Mouse (Mus musculus) neural tube, embryonic 12.5 days (tissue): ENCODE data around the gene Marc1. TPM values are rescaled to one million over a fixed set of nuclear protein-coding genes. Genes with fewer than 3 reads are reported as not detected.

Experiments used
- ATAC-seq: fragments of 200-750 bp; cut with Nextera tagmentation; 2 replicates; pipeline ENCODE4 v1.8.0; 2017; ENCODE audit warnings: low read depth, mild to moderate bottlenecking, moderate TSS enrichment, moderate library complexity; ENCODE audit not compliant: low FRiP score
- H3K27ac ChIP-seq: fragments of 300-500 bp; sonication (generic); 2 replicates; pipeline ENCODE4 v1.5.1; 2016
- H3K27me3 ChIP-seq: fragments of 300-500 bp; sonication (generic); replicated peaks from 2 replicates; pipeline ENCODE4 v1.6.1; 2016; ENCODE audit warnings: mild to moderate bottlenecking
- H3K36me3 ChIP-seq: fragments of 300-500 bp; sonication (generic); 2 replicates; pipeline ENCODE4 v1.6.1; 2016; ENCODE audit warnings: mild to moderate bottlenecking
- H3K4me1 ChIP-seq: fragments of 300-500 bp; sonication (generic); 2 replicates; pipeline ENCODE4 v1.6.1; 2016
- H3K4me2 ChIP-seq: fragments of 300-500 bp; sonication (generic); replicated peaks from 2 replicates; pipeline ENCODE4 v1.6.1; 2016; ENCODE audit warnings: mild to moderate bottlenecking
- H3K4me3 ChIP-seq: fragments of 300-500 bp; sonication (generic); 2 replicates; pipeline ENCODE4 v1.5.1; 2016
- H3K9ac ChIP-seq: fragments of 300-500 bp; sonication (generic); 2 replicates; pipeline ENCODE4 v1.6.1; 2016; ENCODE audit warnings: mild to moderate bottlenecking
- H3K9me3 ChIP-seq: fragments of 300-500 bp; sonication (generic); 2 replicates; pipeline ENCODE4 v1.6.1; 2016; ENCODE audit warnings: mild to moderate bottlenecking
- whole genome bisulfite sequencing: fragments of 180-500 bp; shearing (Covaris S2); methylation state at CpG from one replicate; pipeline ENCODE4 v1.1.7; 2016; 5-methylcytosine and 5-hydroxymethylcytosine counted together
- polyA plus RNA-seq: library from polyadenylated mRNA; unstranded; fragments of >200 nt; fragmentation: Nextera tagmentation; extraction: Ambion mirVana; gene quantifications from 2 replicates; pipeline ENCODE4 v1.2.1, GENCODE M21; 2016

The Marc1 gene
- polyA plus RNA-seq, 1 experiment from 2014 or later: 0.25 TPM

- peak overlapping the region; percentile 89 for H3K4me2 ChIP-seq
- H3K36me3 ChIP-seq: no peaks in the 10 kb centered on the region; the same call in 1 of the 2 replicates
- peaks cover 15% of the 10 kb centered on the region; the same call in 1 of the 2 replicates for H3K27me3 ChIP-seq
- peak overlapping the region; percentile 74 for H3K4me3 ChIP-seq
- ATAC-seq: peak; percentile 92
- H3K4me1 ChIP-seq: peaks cover 18% of the 10 kb centered on the region
- H3K9ac ChIP-seq: peak overlapping the region; percentile 76
- under 1% methylated on average over 67 of the region's 67 CpGs for WGBS
- no peaks in the 10 kb centered on the region for H3K9me3 ChIP-seq
- H3K27ac ChIP-seq: no peak overlapping the region
Measured at GRCm38 (mm10) chr1:184845111-184846071, 34.3 kb upstream of the Marc1 start.

GRCm38 (mm10) chr1:184844326-184845066 lies 33.4 kb upstream of the Marc1 start:
- WGBS: 21% methylated on average over 15 of the region's 15 CpGs
- Histone ChIP-seq H3K27me3 (peaks cover 15% of the 10 kb centered on the region; the same call in 1 of the 2 replicates), H3K4me3 (peak overlapping the region; percentile 74), H3K27ac (no peak overlapping the region), H3K4me1 (peaks cover 18% of the 10 kb centered on the region), H3K36me3 (peaks cover 3% of the 10 kb centered on the region; the same call in 1 of the 2 replicates), H3K4me2 (peak overlapping the region; percentile 89), H3K9ac (peak overlapping the region; percentile 76), H3K9me3 (no peaks in the 10 kb centered on the region)
- no peak for ATAC-seq

GRCm38 (mm10) chr1:184837649-184838048 lies 26.5 kb upstream of the Marc1 start:
- peaks cover 10% of the 10 kb centered on the region; the same call in 1 of the 2 replicates for H3K36me3 ChIP-seq
- no peaks in the 10 kb centered on the region for H3K9me3 ChIP-seq
- no peak for ATAC-seq
- peaks cover 7% of the 10 kb centered on the region; the same call in 1 of the 2 replicates for H3K4me1 ChIP-seq
- no peak overlapping the region for H3K9ac ChIP-seq
- no peak overlapping the region for H3K4me2 ChIP-seq
- 87% methylated on average over 4 of the region's 4 CpGs for WGBS
- no peaks in the 10 kb centered on the region for H3K27me3 ChIP-seq
- H3K27ac ChIP-seq: no peak overlapping the region
- no peak overlapping the region for H3K4me3 ChIP-seq

GRCm38 (mm10) chr1:184836350-184836749 lies 25.2 kb upstream of the Marc1 start:
- Histone ChIP-seq H3K27ac (no peak overlapping the region), H3K4me2 (no peak overlapping the region), H3K36me3 (peaks cover 20% of the 10 kb centered on the region; the same call in 1 of the 2 replicates), H3K9me3 (no peaks in the 10 kb centered on the region), H3K4me3 (no peak overlapping the region), H3K27me3 (no peaks in the 10 kb centered on the region), H3K9ac (no peak overlapping the region), H3K4me1 (peaks cover 1% of the 10 kb centered on the region; the same call in 1 of the 2 replicates)
- WGBS: 74% methylated on average over 5 of the region's 5 CpGs
- ATAC-seq: no peak

GRCm38 (mm10) chr1:184833499-184833898 lies 22.4 kb upstream of the Marc1 start:
- Histone ChIP-seq H3K9ac (no peak overlapping the region), H3K27me3 (no peaks in the 10 kb centered on the region), H3K4me3 (no peak overlapping the region), H3K4me2 (no peak overlapping the region), H3K36me3 (peaks cover 32% of the 10 kb centered on the region), H3K27ac (no peak overlapping the region), H3K4me1 (no peaks in the 10 kb centered on the region), H3K9me3 (no peaks in the 10 kb centered on the region)
- WGBS: 87% methylated on average over 7 of the region's 7 CpGs
- no peak for ATAC-seq

- Histone ChIP-seq H3K9me3 (no peaks in the 10 kb centered on the region), H3K36me3 (peaks cover 32% of the 10 kb centered on the region), H3K27ac (no peak overlapping the region), H3K27me3 (no peaks in the 10 kb centered on the region), H3K4me2 (no peak overlapping the region), H3K4me1 (no peaks in the 10 kb centered on the region; the same call in 1 of the 2 replicates), H3K4me3 (no peak overlapping the region), H3K9ac (no peak overlapping the region)
- ATAC-seq: no peak
- WGBS: 85% methylated on average over 10 of the region's 10 CpGs
Measured at GRCm38 (mm10) chr1:184832211-184832610, 21.1 kb upstream of the Marc1 start.

GRCm38 (mm10) chr1:184829897-184830296 lies 18.8 kb upstream of the Marc1 start:
- Histone ChIP-seq H3K9ac (no peak overlapping the region), H3K9me3 (no peaks in the 10 kb centered on the region), H3K4me3 (no peak overlapping the region), H3K27ac (no peak overlapping the region), H3K27me3 (no peaks in the 10 kb centered on the region), H3K4me2 (no peak overlapping the region), H3K4me1 (no peaks in the 10 kb centered on the region; the same call in 1 of the 2 replicates), H3K36me3 (peaks cover 32% of the 10 kb centered on the region)
- ATAC-seq: no peak
- WGBS: 86% methylated on average over 8 of the region's 8 CpGs

GRCm38 (mm10) chr1:184827175-184827701 lies 16.1 kb upstream of the Marc1 start:
- WGBS: 34% methylated on average over 23 of the region's 23 CpGs
- ATAC-seq: no peak
- no peaks in the 10 kb centered on the region for H3K27me3 ChIP-seq
- peak overlapping the region; percentile 49 for H3K4me2 ChIP-seq
- H3K9ac ChIP-seq: no peak overlapping the region
- peaks cover 21% of the 10 kb centered on the region for H3K36me3 ChIP-seq
- no peak overlapping the region for H3K4me3 ChIP-seq
- no peak overlapping the region for H3K27ac ChIP-seq
- H3K4me1 ChIP-seq: peaks cover 4% of the 10 kb centered on the region
- no peaks in the 10 kb centered on the region for H3K9me3 ChIP-seq

GRCm38 (mm10) chr1:184825093-184825492 lies 14.0 kb upstream of the Marc1 start:
- ATAC-seq: peak; percentile 41; the same call in 1 of the 2 replicates
- no peaks in the 10 kb centered on the region for H3K27me3 ChIP-seq
- H3K4me2 ChIP-seq: peak overlapping the region; percentile 38
- H3K9me3 ChIP-seq: no peaks in the 10 kb centered on the region
- no peak overlapping the region for H3K27ac ChIP-seq
- peaks cover 4% of the 10 kb centered on the region for H3K4me1 ChIP-seq
- H3K36me3 ChIP-seq: peaks cover 5% of the 10 kb centered on the region; the same call in 1 of the 2 replicates
- H3K4me3 ChIP-seq: no peak overlapping the region
- no peak overlapping the region for H3K9ac ChIP-seq
- WGBS: 26% methylated on average over 11 of the region's 11 CpGs

GRCm38 (mm10) chr1:184824439-184824851 lies 13.3 kb upstream of the Marc1 start:
- H3K27ac ChIP-seq: no peak overlapping the region
- H3K9me3 ChIP-seq: no peaks in the 10 kb centered on the region
- peaks cover 4% of the 10 kb centered on the region for H3K4me1 ChIP-seq
- 0 out of 2 replicates have a peak, but pooled peaks cover under 1% of the 10 kb centered on the region for H3K36me3 ChIP-seq
- no peaks in the 10 kb centered on the region for H3K27me3 ChIP-seq
- no peak overlapping the region for H3K4me3 ChIP-seq
- H3K9ac ChIP-seq: no peak overlapping the region
- peak overlapping the region; percentile 38 for H3K4me2 ChIP-seq
- ATAC-seq: peak; percentile 85
- WGBS: 4% methylated on average over 12 of the region's 12 CpGs

- Histone ChIP-seq H3K9ac (no peak overlapping the region), H3K36me3 (peaks cover 6% of the 10 kb centered on the region), H3K27me3 (no peaks in the 10 kb centered on the region), H3K4me1 (peaks cover 4% of the 10 kb centered on the region), H3K4me2 (peak overlapping the region; percentile 38), H3K27ac (no peak overlapping the region), H3K4me3 (no peak overlapping the region), H3K9me3 (no peaks in the 10 kb centered on the region)
- WGBS: 15% methylated on average over 11 of the region's 11 CpGs
- ATAC-seq: no peak
Measured at GRCm38 (mm10) chr1:184822678-184823077, 11.6 kb upstream of the Marc1 start.

GRCm38 (mm10) chr1:184817768-184818167 lies 6.7 kb upstream of the Marc1 start:
- peaks cover 6% of the 10 kb centered on the region for H3K36me3 ChIP-seq
- no peaks in the 10 kb centered on the region for H3K27me3 ChIP-seq
- H3K4me2 ChIP-seq: no peak overlapping the region
- H3K27ac ChIP-seq: no peak overlapping the region
- no peaks in the 10 kb centered on the region for H3K9me3 ChIP-seq
- H3K9ac ChIP-seq: no peak overlapping the region
- H3K4me3 ChIP-seq: no peak overlapping the region
- H3K4me1 ChIP-seq: peaks cover 3% of the 10 kb centered on the region; the same call in 1 of the 2 replicates
- 88% methylated on average over 6 of the region's 6 CpGs for WGBS
- ATAC-seq: no peak
